Mouse (Mus musculus) heart, embryonic 11.5 days (tissue): ENCODE data around the gene Omp. TPM values are rescaled to one million over a fixed set of nuclear protein-coding genes. Genes with fewer than 3 reads are reported as not detected.

Experiments used
- ATAC-seq: fragments of 200-750 bp; cut with Nextera tagmentation; replicated peaks from 2 replicates; pipeline ENCODE4 v1.8.0; 2017; ENCODE audit warnings: moderate library complexity; ENCODE audit not compliant: insufficient number of reproducible peaks, low FRiP score, low TSS enrichment
- H3K27ac ChIP-seq: fragments of 300-500 bp; sonication (generic); 2 replicates; pipeline ENCODE4 v1.5.1; 2014; ENCODE audit warnings: mild to moderate bottlenecking, low read depth, low read length
- H3K27me3 ChIP-seq: fragments of 300-500 bp; sonication (generic); 2 replicates; pipeline ENCODE4 v1.6.1; 2014; ENCODE audit warnings: mild to moderate bottlenecking, low read length, mixed read lengths; ENCODE audit not compliant: control insufficient read depth, insufficient read depth
- H3K36me3 ChIP-seq: fragments of 300-500 bp; sonication (generic); 2 replicates; pipeline ENCODE4 v1.6.1; 2014; ENCODE audit warnings: mild to moderate bottlenecking, low read length, moderate library complexity, mixed read lengths; ENCODE audit not compliant: control insufficient read depth, insufficient read depth
- H3K4me1 ChIP-seq: fragments of 300-500 bp; sonication (generic); 2 replicates; pipeline ENCODE4 v1.6.1; 2014; ENCODE audit warnings: low read length; ENCODE audit not compliant: control insufficient read depth, insufficient read depth
- H3K4me2 ChIP-seq: fragments of 300-500 bp; sonication (generic); 2 replicates; pipeline ENCODE4 v1.6.1; 2014; ENCODE audit warnings: mild to moderate bottlenecking, moderate library complexity
- H3K4me3 ChIP-seq: fragments of 300-500 bp; sonication (generic); 2 replicates; pipeline ENCODE4 v1.5.1; 2014; ENCODE audit warnings: low read depth, low read length
- H3K9ac ChIP-seq: fragments of 300-500 bp; sonication (generic); 2 replicates; pipeline ENCODE4 v1.6.1; 2014; ENCODE audit warnings: mild to moderate bottlenecking, low read depth, low read length, moderate library complexity
- H3K9me3 ChIP-seq: fragments of 300-500 bp; sonication (generic); replicated peaks from 2 replicates; pipeline ENCODE4 v1.6.1; 2016; ENCODE audit warnings: low read length; ENCODE audit not compliant: control insufficient read depth
- WGBS: fragments of 180-500 bp; shearing (Covaris S2); extraction: QIAGEN DNeasy Blood & Tissue Kit; methylation state at CpG from one replicate; pipeline ENCODE4 v1.1.7; 2014; ENCODE audit not compliant: insufficient replicate concordance; 5-methylcytosine and 5-hydroxymethylcytosine counted together
- polyA plus RNA-seq: library from polyadenylated mRNA; unstranded; fragments of >200 nt; fragmentation: Nextera tagmentation; extraction: Ambion mirVana; gene quantifications from 2 replicates; pipeline ENCODE4 v1.2.1, GENCODE M21; 2014

The Omp gene
- polyA plus RNA-seq, 1 experiment from 2014 or later, result 0.47 TPM

- H3K9me3 ChIP-seq, result no peaks in the 10 kb centered on the region
- no peaks in the 10 kb centered on the region for H3K36me3 ChIP-seq
- H3K27me3 ChIP-seq, result no peaks in the 10 kb centered on the region
- H3K4me3 ChIP-seq, result no peak overlapping the region
- no peak overlapping the region for H3K9ac ChIP-seq
- H3K4me1 ChIP-seq, result peaks cover 26% of the 10 kb centered on the region
- H3K4me2 ChIP-seq, result no peak overlapping the region
- peak overlapping the region; percentile 55 for H3K27ac ChIP-seq
- ATAC-seq, result no peak
- 32% methylated on average over 5 of the region's 5 CpGs for WGBS
These were observed 5.2 kb upstream of the Omp start for GRCm38 (mm10) chr7:98150525-98150924.

DNA sequence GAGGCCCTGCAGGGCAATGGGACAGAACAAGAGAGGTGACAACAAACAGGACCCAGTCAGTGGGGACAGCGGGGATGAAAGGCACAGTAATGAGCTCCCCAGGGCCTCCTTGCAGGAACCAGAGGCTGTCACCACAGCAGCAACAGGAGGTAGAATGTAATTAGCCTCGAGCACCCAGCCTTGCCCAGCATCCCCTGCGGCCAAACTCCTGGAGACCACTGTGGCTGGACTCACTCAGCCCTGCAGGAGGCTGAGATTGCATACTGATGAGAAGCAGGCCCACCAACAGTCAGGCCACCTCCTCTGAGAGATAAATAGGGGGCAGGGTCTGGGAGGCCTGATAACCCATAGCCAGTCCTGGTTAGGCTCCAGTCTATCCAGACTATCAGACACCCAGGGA is 4.5 kb upstream of the Omp start:
- ATAC-seq, result 0 out of 2 replicates have a peak, but pooled peaks have one; percentile 21
- no peak overlapping the region for H3K4me3 ChIP-seq
- peak overlapping the region; percentile 17; the same call in 1 of the 2 replicates for H3K9ac ChIP-seq
- H3K27ac ChIP-seq, result peak overlapping the region; percentile 55
- peaks cover 21% of the 10 kb centered on the region for H3K4me1 ChIP-seq
- H3K9me3 ChIP-seq, result no peaks in the 10 kb centered on the region
- no peaks in the 10 kb centered on the region for H3K27me3 ChIP-seq
- H3K4me2 ChIP-seq, result no peak overlapping the region
- 6% methylated on average over 3 of the region's 3 CpGs for WGBS
- H3K36me3 ChIP-seq, result no peaks in the 10 kb centered on the region

GRCm38 (mm10) chr7:98148721-98149407 is 3.6 kb upstream of the Omp start:
- WGBS, result 58% methylated on average over 10 of the region's 10 CpGs
- Histone ChIP-seq H3K4me1 (peaks cover 21% of the 10 kb centered on the region), H3K27ac (peak overlapping the region; percentile 55), H3K9ac (peak overlapping the region; percentile 17; the same call in 1 of the 2 replicates), H3K36me3 (no peaks in the 10 kb centered on the region), H3K4me2 (no peak overlapping the region), H3K9me3 (no peaks in the 10 kb centered on the region), H3K4me3 (no peak overlapping the region), H3K27me3 (no peaks in the 10 kb centered on the region; the same call in 1 of the 2 replicates)
- no peak for ATAC-seq

- no peak overlapping the region for H3K4me2 ChIP-seq
- H3K36me3 ChIP-seq, result no peaks in the 10 kb centered on the region
- 77% methylated on average over 8 of the region's 8 CpGs for WGBS
- H3K4me1 ChIP-seq, result peaks cover 21% of the 10 kb centered on the region
- H3K9me3 ChIP-seq, result no peaks in the 10 kb centered on the region
- H3K9ac ChIP-seq, result no peak overlapping the region
- H3K27me3 ChIP-seq, result no peaks in the 10 kb centered on the region; the same call in 1 of the 2 replicates
- no peak overlapping the region for H3K4me3 ChIP-seq
- no peak overlapping the region for H3K27ac ChIP-seq
- no peak for ATAC-seq
These were observed 2.5 kb upstream of the Omp start for GRCm38 (mm10) chr7:98147766-98148165.

- peaks cover 24% of the 10 kb centered on the region for H3K4me1 ChIP-seq
- H3K4me2 ChIP-seq, result no peak overlapping the region
- 78% methylated on average over 8 of the region's 8 CpGs for WGBS
- no peak overlapping the region for H3K9ac ChIP-seq
- H3K4me3 ChIP-seq, result no peak overlapping the region
- H3K36me3 ChIP-seq, result no peaks in the 10 kb centered on the region
- no peaks in the 10 kb centered on the region; the same call in 1 of the 2 replicates for H3K27me3 ChIP-seq
- no peaks in the 10 kb centered on the region for H3K9me3 ChIP-seq
- ATAC-seq, result no peak
- no peak overlapping the region for H3K27ac ChIP-seq
These were observed 1.1 kb upstream of the Omp start for GRCm38 (mm10) chr7:98146447-98146845.

DNA sequence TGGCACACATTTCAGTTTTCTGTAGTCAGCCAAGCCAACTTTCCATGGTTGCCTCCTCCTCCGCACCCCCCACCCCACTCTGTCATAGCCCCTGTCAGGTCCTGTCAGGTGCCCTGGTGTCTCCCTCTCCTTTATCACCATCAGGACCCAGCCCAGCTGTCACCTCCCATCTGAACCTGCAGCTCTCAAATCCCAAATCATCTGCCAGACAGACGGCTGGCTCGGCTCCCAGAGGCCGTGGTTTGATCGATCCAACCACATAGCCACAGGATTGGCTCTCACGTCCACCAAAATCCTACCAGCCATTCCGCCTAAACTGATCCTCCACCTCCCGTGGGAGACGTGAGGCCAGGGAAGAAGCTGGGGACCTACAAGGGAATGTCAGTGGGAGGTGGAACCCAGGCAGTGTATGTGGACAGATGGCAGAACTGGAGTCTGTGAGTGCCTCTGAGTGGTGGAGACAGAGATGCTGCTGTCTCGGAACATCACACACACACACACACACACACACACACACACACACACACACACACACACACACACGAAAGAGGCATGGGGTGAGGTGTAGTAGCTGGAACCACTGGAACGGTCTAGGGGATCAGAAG is 642 bp upstream of the Omp start:
- no peak overlapping the region for H3K4me3 ChIP-seq
- no peaks in the 10 kb centered on the region; the same call in 1 of the 2 replicates for H3K27me3 ChIP-seq
- H3K9ac ChIP-seq, result no peak overlapping the region
- WGBS, result 75% methylated on average over 12 of the region's 12 CpGs
- H3K36me3 ChIP-seq, result no peaks in the 10 kb centered on the region
- H3K27ac ChIP-seq, result no peak overlapping the region
- H3K9me3 ChIP-seq, result no peaks in the 10 kb centered on the region
- peaks cover 27% of the 10 kb centered on the region for H3K4me1 ChIP-seq
- no peak overlapping the region for H3K4me2 ChIP-seq
- no peak for ATAC-seq

GRCm38 (mm10) chr7:98142648-98143047 is 2.7 kb downstream of the Omp start:
- Histone ChIP-seq H3K27me3 (no peaks in the 10 kb centered on the region; the same call in 1 of the 2 replicates), H3K4me2 (no peak overlapping the region), H3K4me3 (no peak overlapping the region), H3K4me1 (peaks cover 32% of the 10 kb centered on the region), H3K9ac (no peak overlapping the region), H3K36me3 (no peaks in the 10 kb centered on the region), H3K27ac (no peak overlapping the region), H3K9me3 (no peaks in the 10 kb centered on the region)
- no peak for ATAC-seq
- 61% methylated on average over 3 of the region's 3 CpGs for WGBS

DNA sequence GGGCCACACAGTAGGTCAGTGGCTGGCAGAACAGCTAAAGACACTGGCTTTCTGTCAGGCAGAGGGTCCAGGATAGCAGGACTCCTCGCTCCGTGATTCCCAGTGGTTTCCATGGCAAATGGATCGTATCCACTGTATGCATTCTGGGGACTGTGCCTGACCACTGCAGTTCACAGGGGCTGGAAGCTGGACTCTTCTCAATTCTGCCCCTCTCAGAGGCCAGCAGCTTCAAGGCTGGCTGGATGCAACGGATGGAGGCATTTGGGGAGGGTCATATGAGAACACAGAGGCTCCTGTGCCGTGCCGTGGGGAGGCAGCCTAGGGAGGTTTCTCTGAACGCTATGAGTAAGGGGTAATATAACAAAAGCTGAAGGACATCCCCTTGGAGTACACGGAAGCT is 3.1 kb downstream of the Omp start:
- Histone ChIP-seq H3K27me3 (no peaks in the 10 kb centered on the region; the same call in 1 of the 2 replicates), H3K9ac (no peak overlapping the region), H3K4me3 (no peak overlapping the region), H3K9me3 (no peaks in the 10 kb centered on the region), H3K4me2 (no peak overlapping the region), H3K27ac (no peak overlapping the region), H3K4me1 (peaks cover 29% of the 10 kb centered on the region), H3K36me3 (no peaks in the 10 kb centered on the region)
- no peak for ATAC-seq
- WGBS, result 72% methylated on average over 8 of the region's 8 CpGs
